Mouse (Mus musculus) embryonic fibroblast, embryonic 13.5 days (primary cell): Measurements from ENCODE around the gene Prex1. TPM values are rescaled to one million over a fixed set of nuclear protein-coding genes. Genes with fewer than 3 reads are reported as not detected.
A peak's percentile ranks its signal among the peaks of the same experiment; 100 is the strongest.

Experiments used
- H3K27ac ChIP-seq: 2 replicates; pipeline ENCODE4 v1.5.1; 2012; ENCODE audit warnings: low read length, control low read depth, inconsistent platforms; ENCODE audit not compliant: insufficient read depth
- H3K4me1 ChIP-seq: 2 replicates; pipeline ENCODE4 v1.6.1; 2011; ENCODE audit warnings: low read length; ENCODE audit not compliant: control insufficient read depth, insufficient read depth
- H3K4me3 ChIP-seq: 2 replicates; pipeline ENCODE4 v1.5.1; 2011; ENCODE audit warnings: mild to moderate bottlenecking, control low read depth, low read length; ENCODE audit not compliant: insufficient read depth
- CTCF ChIP-seq: IDR thresholded peaks from 2 replicates; pipeline ENCODE4 v1.5.1; 2011; ENCODE audit warnings: mild to moderate bottlenecking, control low read depth, low read length, moderate library complexity, borderline replicate concordance; ENCODE audit not compliant: insufficient read depth
- POLR2A ChIP-seq: IDR thresholded peaks from 2 replicates; pipeline ENCODE4 v1.6.1; 2011; ENCODE audit warnings: low read depth, mild to moderate bottlenecking, control low read depth, low read length, moderate library complexity
- polyA plus RNA-seq: library from polyadenylated mRNA; stranded (reverse); fragments of >200 nt; gene quantifications from 2 replicates; pipeline ENCODE4 v1.2.4, GENCODE M21; 2011; ENCODE audit warnings: low read depth; ENCODE audit not compliant: missing spikeins, insufficient read length

Gene Prex1
- polyA plus RNA-seq, 1 experiment = 2.9 TPM

- Histone ChIP-seq H3K4me1 (no peaks in the 10 kb centered on the region), H3K4me3 (no peak overlapping the region), H3K27ac (no peak overlapping the region)
- TF ChIP-seq CTCF (no peak), POLR2A (no peak)
These were observed 115.9 kb downstream of the Prex1 start for GRCm38 (mm10) chr2:166597763-166598162.

DNA sequence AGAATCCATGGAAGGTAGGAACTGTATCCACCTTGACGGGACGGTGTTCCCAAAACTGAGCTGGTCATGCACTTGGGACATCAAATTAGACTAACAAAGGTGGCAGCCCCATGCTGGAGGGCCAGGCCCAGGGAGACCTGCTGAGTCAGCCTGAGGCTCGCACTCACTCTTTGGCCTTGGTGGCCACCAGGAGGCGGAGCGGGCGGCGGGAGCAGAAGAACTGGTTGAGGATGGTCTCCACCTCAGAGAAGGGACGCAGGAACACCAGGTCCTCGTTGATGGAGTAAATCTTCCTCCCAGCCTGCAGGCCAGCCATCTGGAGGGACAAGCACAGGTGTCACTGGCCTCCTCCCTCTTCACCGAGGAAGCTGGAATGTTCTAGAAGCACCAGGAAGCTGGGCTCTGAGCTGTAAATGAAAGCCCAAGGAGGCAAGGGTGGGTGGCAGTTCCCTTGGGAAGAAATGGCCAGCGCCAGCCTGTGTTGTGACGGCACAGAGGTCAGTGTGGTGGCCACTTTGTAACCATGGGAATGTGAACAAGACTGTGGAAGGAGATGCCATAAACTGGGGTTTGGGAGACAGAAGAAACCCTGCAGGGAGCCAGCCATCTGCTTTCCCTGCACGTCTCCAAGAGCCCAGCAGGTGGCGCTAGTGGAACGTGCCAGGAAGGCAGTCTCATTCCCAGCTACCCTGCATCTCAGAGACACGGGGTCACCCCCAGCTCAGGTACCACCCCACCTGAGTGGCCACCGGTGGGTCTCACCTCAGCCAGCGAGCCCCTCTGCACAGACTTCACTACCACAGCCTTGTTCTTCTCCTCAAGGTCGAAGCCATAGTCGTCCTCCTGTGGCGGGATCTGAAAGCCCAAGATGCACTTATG lies 121.4 kb downstream of the Prex1 start:
- Histone ChIP-seq H3K4me1 (no peaks in the 10 kb centered on the region), H3K27ac (no peak overlapping the region), H3K4me3 (no peak overlapping the region)
- TF ChIP-seq POLR2A (no peak), CTCF (peak; percentile 98)

DNA sequence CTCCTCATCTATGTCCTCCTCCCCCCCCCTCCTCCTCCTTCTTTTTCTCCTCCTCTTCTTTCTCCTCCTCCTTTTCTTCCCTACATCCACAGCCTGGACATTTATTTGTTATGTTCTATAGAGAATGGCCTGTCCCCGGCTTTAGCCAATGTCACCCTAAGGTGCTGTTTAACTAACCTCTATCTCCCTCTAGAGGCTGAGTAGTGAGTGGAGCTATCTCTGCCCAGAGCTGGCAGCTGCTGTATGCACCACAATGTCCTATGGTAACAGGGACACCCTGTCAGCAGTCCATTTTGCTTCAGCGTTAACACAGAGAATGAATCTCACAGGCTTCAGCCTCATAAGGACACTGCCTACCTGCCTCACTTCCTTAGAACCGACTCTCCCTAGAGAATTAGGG lies 129.1 kb downstream of the Prex1 start:
- Histone ChIP-seq H3K4me3 (no peak overlapping the region), H3K4me1 (no peaks in the 10 kb centered on the region), H3K27ac (no peak overlapping the region)
- no peak for TF ChIP-seq POLR2A
- TF ChIP-seq CTCF = no peak; the same call in 1 of the 2 replicates

DNA sequence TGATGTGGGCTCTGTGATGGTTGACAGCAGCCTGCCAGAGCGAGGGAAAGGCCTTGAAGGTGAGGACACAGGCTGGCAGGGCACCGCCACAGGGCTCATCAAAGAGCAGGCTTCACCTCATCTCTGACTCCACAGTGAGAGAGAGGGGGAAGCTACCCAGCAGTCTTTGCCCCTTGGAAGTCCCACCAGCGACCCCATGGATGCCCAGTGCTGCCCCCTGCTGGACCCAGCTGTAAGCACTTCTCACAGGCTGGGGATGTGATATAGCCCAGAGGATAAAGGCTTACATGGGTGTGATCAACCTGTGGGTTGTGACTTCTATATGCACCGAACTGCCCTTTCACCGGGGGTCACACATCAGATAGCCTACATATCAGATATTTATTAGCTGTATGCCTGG lies 130.3 kb downstream of the Prex1 start:
- no peak overlapping the region for H3K27ac ChIP-seq
- H3K4me3 ChIP-seq = no peak overlapping the region
- no peaks in the 10 kb centered on the region for H3K4me1 ChIP-seq
- TF ChIP-seq POLR2A (no peak), CTCF (no peak)

DNA sequence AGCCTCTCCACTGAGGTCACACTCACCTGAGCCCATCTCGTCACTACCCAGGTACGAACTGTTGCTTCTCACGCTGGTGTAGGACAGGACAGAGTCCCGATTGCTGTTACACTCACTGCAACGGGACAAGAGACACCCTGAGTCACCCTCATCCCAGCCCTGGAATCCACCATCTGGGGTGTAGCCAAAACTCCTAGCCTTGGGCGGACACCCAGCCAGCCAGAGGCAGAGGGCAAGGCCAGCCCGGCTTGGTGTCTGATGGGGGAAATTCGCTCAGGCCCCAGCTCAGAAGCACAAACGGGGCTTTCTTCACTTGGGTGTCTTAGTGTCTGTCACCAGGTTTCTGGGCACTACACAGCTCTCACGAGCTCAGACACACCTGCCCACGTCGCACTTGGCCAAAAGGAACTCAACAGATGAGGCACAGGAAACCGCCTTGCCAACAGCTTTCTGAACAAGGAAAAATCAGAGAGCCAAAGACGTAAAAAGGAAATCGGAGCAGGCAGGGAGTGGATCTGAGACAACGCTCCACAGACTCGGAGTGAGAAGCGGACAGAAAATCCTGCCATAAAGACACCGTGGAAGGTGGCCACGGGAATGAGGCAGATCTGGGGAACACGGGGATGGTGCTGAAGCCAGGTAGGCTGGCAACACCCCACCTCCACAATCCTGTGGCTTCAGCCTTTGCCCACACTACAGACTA lies 131.6 kb downstream of the Prex1 start:
- Histone ChIP-seq H3K4me3 (no peak overlapping the region), H3K27ac (no peak overlapping the region), H3K4me1 (no peaks in the 10 kb centered on the region)
- TF ChIP-seq POLR2A (no peak), CTCF (no peak)

DNA sequence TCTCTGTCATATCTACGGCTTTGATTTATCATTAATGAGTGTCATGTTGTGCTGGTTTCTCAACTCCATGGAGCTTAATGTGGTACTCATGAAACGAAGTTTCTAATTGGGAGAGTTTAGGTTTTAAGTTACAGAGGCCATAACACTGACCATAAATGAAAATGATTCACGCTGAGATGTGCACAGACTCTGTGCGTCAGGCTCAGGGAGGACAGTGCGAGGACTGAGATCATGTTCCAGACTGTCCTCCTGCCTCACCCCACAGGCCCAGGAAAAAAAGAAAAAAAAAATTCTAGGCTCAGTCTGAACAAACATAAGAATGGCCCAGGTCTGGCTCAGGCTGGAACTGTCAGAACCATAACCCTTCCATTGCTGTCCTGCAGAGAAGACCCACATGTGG lies 133.8 kb downstream of the Prex1 start:
- Histone ChIP-seq H3K4me1 (no peaks in the 10 kb centered on the region), H3K27ac (no peak overlapping the region), H3K4me3 (no peak overlapping the region)
- TF ChIP-seq CTCF (no peak), POLR2A (no peak)

DNA sequence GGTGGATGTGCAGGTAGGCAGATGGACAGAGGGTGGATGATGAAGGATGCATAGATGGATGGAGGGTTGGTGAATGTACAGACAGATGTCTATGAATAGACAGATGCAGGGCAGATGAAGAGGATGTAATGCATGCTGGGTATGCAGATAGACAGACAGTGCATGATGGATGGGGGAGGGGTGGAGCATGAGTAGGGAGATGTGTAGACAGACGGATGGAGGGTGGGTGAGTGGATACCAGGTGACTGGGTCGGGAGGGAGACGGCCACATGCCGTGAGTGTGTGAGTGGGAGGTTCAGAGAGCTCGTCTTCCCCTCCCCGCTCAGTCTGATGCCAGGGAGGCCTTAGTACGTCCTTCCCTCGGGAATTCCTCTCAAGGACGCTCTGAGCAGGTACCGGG lies 134.3 kb downstream of the Prex1 start:
- H3K4me1 ChIP-seq = no peaks in the 10 kb centered on the region
- H3K4me3 ChIP-seq = no peak overlapping the region
- no peak for TF ChIP-seq POLR2A
- TF ChIP-seq CTCF = no peak
- no peak overlapping the region for H3K27ac ChIP-seq

- TF ChIP-seq POLR2A = no peak
- TF ChIP-seq CTCF = no peak
- Histone ChIP-seq H3K27ac (no peak overlapping the region), H3K4me3 (no peak overlapping the region), H3K4me1 (no peaks in the 10 kb centered on the region)
These were observed 138.2 kb downstream of the Prex1 start for GRCm38 (mm10) chr2:166575419-166575818.

DNA sequence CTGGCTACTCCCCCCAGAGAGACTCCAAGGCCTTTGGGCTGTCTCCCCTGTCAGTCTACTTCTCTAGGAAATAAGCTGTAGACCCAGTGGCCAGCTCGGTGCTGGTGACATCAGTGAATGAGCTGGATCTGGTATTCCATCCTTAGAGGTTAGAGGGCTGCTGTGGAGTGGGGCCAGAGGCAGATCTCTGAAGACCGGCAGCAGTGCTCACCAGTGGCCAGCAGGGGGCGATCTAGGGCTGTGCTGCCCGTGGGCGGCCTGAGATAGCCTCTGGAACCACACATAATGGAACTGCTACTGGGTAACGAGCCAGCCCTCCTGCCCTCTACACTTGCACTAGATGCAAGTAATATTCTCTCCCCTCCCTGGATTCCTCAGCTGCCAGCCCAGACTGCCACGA lies 138.7 kb downstream of the Prex1 start:
- TF ChIP-seq POLR2A (no peak), CTCF (peak; percentile 69)
- no peaks in the 10 kb centered on the region for H3K4me1 ChIP-seq
- no peak overlapping the region for H3K27ac ChIP-seq
- H3K4me3 ChIP-seq = no peak overlapping the region

DNA sequence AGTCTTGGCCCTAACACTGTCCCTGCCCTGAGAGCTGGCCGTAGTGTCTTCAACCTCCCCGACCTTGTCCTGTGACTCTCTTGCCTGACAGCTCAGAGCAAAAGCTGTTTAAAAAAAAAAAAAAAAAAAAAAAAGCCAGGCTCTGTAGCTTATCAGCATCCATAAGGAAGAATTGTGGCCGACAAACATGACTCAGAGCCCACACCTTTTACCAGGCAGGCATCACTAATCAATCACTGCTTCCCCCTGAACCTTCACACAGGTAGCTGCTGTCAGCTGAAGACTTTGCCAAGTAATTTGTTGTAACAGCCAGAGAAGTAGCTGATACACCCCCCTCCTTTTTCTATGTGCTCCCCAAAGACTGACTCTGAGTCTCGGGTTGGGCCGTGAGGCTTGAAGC lies 140.0 kb downstream of the Prex1 start:
- TF ChIP-seq CTCF = no peak
- TF ChIP-seq POLR2A = no peak
- H3K27ac ChIP-seq = no peak overlapping the region
- H3K4me1 ChIP-seq = no peaks in the 10 kb centered on the region
- H3K4me3 ChIP-seq = no peak overlapping the region

- Histone ChIP-seq H3K4me3 (no peak overlapping the region), H3K27ac (no peak overlapping the region), H3K4me1 (no peaks in the 10 kb centered on the region)
- no peak for TF ChIP-seq POLR2A
- TF ChIP-seq CTCF = no peak
These were observed 141.3 kb downstream of the Prex1 start for GRCm38 (mm10) chr2:166572297-166572696.
